Mouse (Mus musculus) bone marrow, adult 2 months (tissue): ENCODE results near the gene Wbp1l.

ENCODE experiments used
- CTCF ChIP-seq: fragments of 200-500 bp; IDR thresholded peaks from 2 replicates; pipeline ENCODE4 v1.5.1; 2011; ENCODE audit warnings: low read length, control low read depth; ENCODE audit not compliant: control insufficient read depth, insufficient read depth
- POLR2A ChIP-seq: fragments of 200-500 bp; IDR thresholded peaks from 2 replicates; pipeline ENCODE4 v1.6.1; 2011; ENCODE audit warnings: low read depth, mild to moderate bottlenecking, control low read depth, low read length, borderline replicate concordance; ENCODE audit not compliant: control insufficient read depth

DNA sequence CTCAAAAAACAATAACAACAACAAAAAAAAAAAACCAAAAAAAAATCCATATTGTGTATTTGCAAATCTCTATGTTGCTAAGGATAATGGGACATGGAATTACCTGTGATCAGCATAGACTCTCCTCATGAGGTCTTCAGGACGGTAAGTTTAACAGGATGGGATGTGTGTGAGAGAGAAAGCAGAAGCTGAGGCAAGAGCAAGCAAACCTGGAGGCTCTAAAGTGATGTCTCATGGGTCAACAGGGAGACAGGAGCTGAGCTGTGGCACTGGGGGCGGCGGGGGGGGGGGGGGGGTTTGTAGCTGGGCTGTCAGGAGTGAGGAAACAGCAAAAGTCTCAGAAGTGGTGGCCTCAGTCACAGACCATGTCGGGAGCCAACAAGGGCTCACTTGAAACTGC lies 46.4 kb upstream of the Wbp1l start:
- TF ChIP-seq CTCF = no peak
- no peak for TF ChIP-seq POLR2A
